Mouse (Mus musculus) liver, adult 2 months (tissue): Measurements from ENCODE around the gene Asphd1.

Source experiments
- CTCF ChIP-seq: fragments of 200-500 bp; IDR thresholded peaks from 2 replicates; pipeline ENCODE4 v1.5.1; 2011; ENCODE audit warnings: low read depth, low read length, control low read depth
- POLR2A ChIP-seq: fragments of 200-500 bp; IDR thresholded peaks from 2 replicates; pipeline ENCODE4 v1.6.1; 2011; ENCODE audit warnings: low read length, control low read depth; ENCODE audit not compliant: insufficient read depth; ENCODE audit errors: extremely low read depth

DNA sequence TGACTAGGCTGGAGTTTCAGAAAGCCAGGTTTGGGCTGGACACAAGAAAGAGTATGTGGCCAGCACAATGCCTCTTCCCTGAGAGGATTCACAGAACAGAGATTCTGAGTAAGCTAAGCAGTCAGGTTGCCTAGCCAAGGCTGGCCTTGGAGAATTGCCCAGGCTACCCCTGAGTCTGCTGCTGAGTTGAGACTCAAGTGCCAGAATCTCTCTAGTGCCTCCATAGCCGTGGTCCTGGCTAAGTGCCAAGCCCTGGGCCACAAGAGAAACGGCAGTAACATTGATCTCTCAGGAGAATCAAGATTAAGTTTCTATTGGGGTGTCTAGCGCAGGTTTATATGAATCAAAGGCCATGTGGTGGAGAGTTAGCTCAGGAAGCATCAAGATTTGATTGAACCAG lies 16.2 kb upstream of the Asphd1 start:
- no peak for TF ChIP-seq CTCF
- TF ChIP-seq POLR2A = no peak
